In the genomic region with DNA sequence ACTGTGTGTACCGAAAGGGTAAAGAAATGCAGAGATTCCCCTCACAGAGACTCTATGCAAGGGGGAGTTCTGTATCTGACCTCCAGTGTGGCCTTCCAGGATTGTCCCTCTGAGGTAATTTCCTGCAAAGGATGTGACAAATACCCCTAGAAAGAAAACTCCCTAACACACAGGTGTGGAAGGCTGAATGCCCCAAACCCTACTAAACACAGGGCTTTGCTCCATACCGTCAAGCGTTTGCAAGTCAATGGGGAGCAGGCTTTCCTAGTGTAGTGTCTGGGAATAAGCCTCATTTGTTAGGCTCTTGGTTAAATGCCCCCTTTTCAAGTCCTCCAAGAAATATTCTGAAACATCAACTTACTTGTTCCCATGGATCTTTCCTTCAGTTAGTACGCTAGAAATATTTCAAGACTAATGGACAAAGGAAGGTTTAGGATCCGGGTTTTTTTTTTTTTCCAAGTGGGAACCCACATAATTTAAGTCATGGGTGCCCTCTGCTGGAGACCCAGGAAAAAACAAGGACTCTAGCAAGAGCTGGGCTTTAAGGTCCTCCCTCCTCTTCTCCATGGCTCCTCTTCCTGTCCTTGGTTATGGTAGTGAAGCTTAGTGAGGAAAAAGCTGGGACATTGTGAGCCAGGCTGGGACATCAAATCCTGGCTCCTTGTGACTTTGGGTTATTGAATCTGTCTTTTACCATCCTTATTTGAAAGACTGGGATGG, we compare ENCODE assay signal across 8 mouse cellular contexts.
DNase-seq lines count a peak whose midpoint lies in the region; ATAC-seq and TF ChIP-seq lines count a peak whose summit lies in the region.

No protein-coding gene starts in this region.

- H3K36me3 ChIP-seq in MEL (ENCODE audit: control insufficient read depth in 1 of 2, insufficient read depth in 2 of 2, low read length in 2 of 2): peaks cover 0 to 6% of the 10 kb centered on the region in 2 experiments; a peak in 2 of 4 replicates
- no peaks in the 10 kb centered on the region for H3K36me3 ChIP-seq in heart, embryonic 16.5 days (ENCODE audit: control insufficient read depth, insufficient read depth)

- H3K4me3 ChIP-seq in MEL (ENCODE audit: control insufficient read depth in 1 of 2, insufficient read depth in 1 of 2, low read depth in 2 of 2, low read length in 2 of 2): no peak overlapping the region
- no peak overlapping the region for H3K4me3 ChIP-seq in heart, embryonic 16.5 days (ENCODE audit: low read length)
- no peak overlapping the region for H3K4me3 ChIP-seq in layer of hippocampus, adult 2 months

- H3K27ac ChIP-seq in MEL (ENCODE audit: control insufficient read depth, low read depth, low read length): no peak overlapping the region
- no peak overlapping the region for H3K27ac ChIP-seq in heart, embryonic 16.5 days (ENCODE audit: low read length)
- no peak overlapping the region for H3K27ac ChIP-seq in layer of hippocampus, adult 2 months

- peak; percentile 47 to 83 (median 52) for TF ChIP-seq CTCF in MEL (IDR thresholded peaks at IDR 0.05 in 2 of 3, conservative IDR thresholded peaks at IDR 0.05 in 1 of 3; ENCODE audit: control insufficient read depth in 1 of 3, insufficient read depth in 1 of 3, low read depth in 2 of 3, low read length in 3 of 3, poor library complexity in 1 of 3, severe bottlenecking in 1 of 3)
- peak; percentile 90 for TF ChIP-seq CTCF in layer of hippocampus, adult 2 months (conservative IDR thresholded peaks at IDR 0.05)

- H3K9me3 ChIP-seq in MEL (replicated peaks; ENCODE audit: insufficient read depth, low read length): no peaks in the 10 kb centered on the region
- H3K9me3 ChIP-seq in heart, embryonic 16.5 days (replicated peaks; ENCODE audit: control insufficient read depth, low read length): no peaks in the 10 kb centered on the region

- H3K4me1 ChIP-seq in MEL (ENCODE audit: control insufficient read depth in 1 of 2, insufficient read depth in 2 of 2, low read length in 2 of 2): peaks cover 0 to 9% of the 10 kb centered on the region in 2 experiments; a peak in 2 of 4 replicates
- H3K4me1 ChIP-seq in heart, embryonic 16.5 days (ENCODE audit: control insufficient read depth, insufficient read depth, low read length): peaks cover 19% of the 10 kb centered on the region

- H3K9ac ChIP-seq in MEL (ENCODE audit: control insufficient read depth, low read depth, low read length, poor library complexity, severe bottlenecking): no peak overlapping the region
- 0 out of 2 replicates have a peak overlapping the region, but pooled peaks have one; percentile 31 for H3K9ac ChIP-seq in heart, embryonic 16.5 days (ENCODE audit: low read length)

- 0 out of 2 replicates have a peak, but pooled peaks have one; percentile 11 for ATAC-seq in heart, embryonic 16.5 days (replicated peaks; ENCODE audit: extremely low read depth, insufficient read depth, low FRiP score)

- H3K79me2 ChIP-seq in MEL (ENCODE audit: control insufficient read depth, insufficient read depth, low read length, poor library complexity): no peaks in the 10 kb centered on the region

- TF ChIP-seq RAD21 in MEL (IDR thresholded peaks at IDR 0.05; ENCODE audit: low read depth, low read length): peak; percentile 93

- no peak for TF ChIP-seq POLR2A in MEL (IDR thresholded peaks at IDR 0.05; ENCODE audit: control insufficient read depth in 1 of 2, insufficient read depth in 1 of 2, low read depth in 1 of 2, low read length in 2 of 2, poor library complexity in 1 of 2)

- DNase-seq in MEL (ENCODE audit: low read depth, low spot score): peak; percentile 70
- DNase-seq in brain, adult 2 months (ENCODE audit: low read depth, low spot score): peak; percentile 84
- peak; percentile 61 for DNase-seq in fibroblast of lung, adult 2 months (ENCODE audit: low read depth)
- peak; percentile 82 to 84 for DNase-seq in layer of hippocampus, adult 2 months (ENCODE audit: low spot score in 2 of 2)
- peak; percentile 93 for DNase-seq in lung, postnatal 14 days
- peak; percentile 37 for DNase-seq in spleen, adult 12 weeks (ENCODE audit: low spot score)
- DNase-seq in T-cell, adult 2 months (ENCODE audit: low spot score): no peak

- no peak overlapping the region for H3K4me2 ChIP-seq in heart, embryonic 16.5 days (ENCODE audit: low read depth, low read length)

- no peaks in the 10 kb centered on the region for H3K27me3 ChIP-seq in MEL (ENCODE audit: control insufficient read depth in 1 of 2, insufficient read depth in 2 of 2, low read length in 2 of 2)
- H3K27me3 ChIP-seq in heart, embryonic 16.5 days (ENCODE audit: control insufficient read depth, insufficient read depth, low read length): no peaks in the 10 kb centered on the region

- TF ChIP-seq EP300 in MEL (IDR thresholded peaks at IDR 0.05; ENCODE audit: low read depth in 1 of 2, low read length in 2 of 2): no peak

- WGBS in heart, embryonic 16.5 days: 47% methylated on average over 5 of the region's 5 CpGs

TF ChIP-seq in MEL, 35 proteins besides CTCF, POLR2A, EP300 and RAD21:
- 0 out of 2 replicates have a peak, but pooled peaks have one; percentile 42 for TF ChIP-seq SIN3A (IDR thresholded peaks at IDR 0.05; ENCODE audit: low read length)
- peak; percentile 94 for TF ChIP-seq ZC3H11A (IDR thresholded peaks at IDR 0.05; ENCODE audit: low read depth, low read length)
- no peak for TF ChIP-seq TAL1 (IDR thresholded peaks at IDR 0.05; ENCODE audit: low read length)
- peak; percentile 94 for TF ChIP-seq SMC3 (IDR thresholded peaks at IDR 0.05; ENCODE audit: low read depth, low read length)
- peak; percentile 97 for TF ChIP-seq ZNF384 (IDR thresholded peaks at IDR 0.05; ENCODE audit: low read depth, low read length)
TF ChIP-seq in MEL: peak in this region for 4.
